ENCODE assay signal across 8 mouse cellular contexts in the genomic region with DNA sequence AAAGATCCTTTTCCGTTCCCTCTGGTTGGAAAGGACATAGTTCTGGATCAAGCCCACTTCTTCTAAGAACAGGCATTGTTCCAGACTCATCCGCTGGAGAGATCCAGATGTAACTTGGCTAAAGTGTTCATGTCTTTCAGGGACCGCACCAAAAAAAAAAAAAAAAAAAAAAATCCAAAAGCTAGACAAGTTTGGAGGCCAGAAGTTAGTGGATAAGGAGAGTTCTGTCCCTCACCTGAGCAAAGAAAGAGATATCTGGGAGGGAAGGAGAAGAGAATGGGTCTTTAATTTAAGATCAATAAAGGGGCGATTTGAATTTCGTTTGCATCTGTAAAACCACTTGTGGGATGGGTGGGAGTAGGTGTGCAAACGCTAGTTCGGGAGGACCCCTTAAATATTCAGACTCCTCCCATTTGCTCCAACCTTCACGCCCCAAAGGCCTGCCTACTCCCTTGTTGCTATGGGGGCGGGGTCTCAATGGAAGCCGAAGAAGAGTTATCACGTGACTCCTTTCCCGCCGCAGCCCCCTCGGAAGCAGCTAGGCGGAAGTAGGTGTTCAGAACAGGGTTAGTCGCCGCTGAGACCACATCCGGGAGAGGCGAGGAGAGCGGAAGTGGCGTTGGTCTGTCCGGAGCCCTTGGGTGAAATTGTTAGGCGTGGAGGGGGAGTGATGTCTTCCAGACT. TPM values are rescaled to one million over a fixed set of nuclear protein-coding genes. Genes with fewer than 3 reads are reported as not detected.
DNase-seq lines count a peak whose midpoint lies in the region; ATAC-seq and TF ChIP-seq lines count a peak whose summit lies in the region.

A gene (plus strand): TSS at position 554 of the 684 bp plus-strand sequence.

- H3K4me1 ChIP-seq in forebrain, embryonic 10.5 days, result peaks cover 22% of the 10 kb centered on the region
- H3K4me1 ChIP-seq in heart, embryonic 15.5 days (replicated peaks), result peaks cover 12% of the 10 kb centered on the region
- H3K4me1 ChIP-seq in liver, embryonic 14.5 days (replicated peaks; ENCODE audit: control insufficient read depth in 2 of 2, insufficient read depth in 2 of 2, low read length in 1 of 2), result peaks cover 0 to 10% of the 10 kb centered on the region in 2 experiments; a peak in 3 of 4 replicates
- H3K4me1 ChIP-seq in neural tube, embryonic 11.5 days (ENCODE audit: control insufficient read depth, insufficient read depth, low read length), result peaks cover 5% of the 10 kb centered on the region
- H3K4me1 ChIP-seq in stomach, postnatal 0 days (replicated peaks; ENCODE audit: control insufficient read depth, insufficient read depth), result no peaks in the 10 kb centered on the region; the same call in 1 of the 2 replicates

- no peaks in the 10 kb centered on the region for H3K9me3 ChIP-seq in forebrain, embryonic 10.5 days
- no peaks in the 10 kb centered on the region for H3K9me3 ChIP-seq in heart, embryonic 15.5 days (replicated peaks)
- no peaks in the 10 kb centered on the region for H3K9me3 ChIP-seq in liver, embryonic 14.5 days (ENCODE audit: control insufficient read depth, low read length)
- no peaks in the 10 kb centered on the region for H3K9me3 ChIP-seq in neural tube, embryonic 11.5 days (ENCODE audit: control insufficient read depth, low read length)
- no peaks in the 10 kb centered on the region for H3K9me3 ChIP-seq in stomach, postnatal 0 days (ENCODE audit: control insufficient read depth, low read length)

- H3K27me3 ChIP-seq in forebrain, embryonic 10.5 days (ENCODE audit: poor library complexity, severe bottlenecking), result no peaks in the 10 kb centered on the region
- H3K27me3 ChIP-seq in heart, embryonic 15.5 days, result no peaks in the 10 kb centered on the region
- no peaks in the 10 kb centered on the region for H3K27me3 ChIP-seq in liver, embryonic 14.5 days (ENCODE audit: control insufficient read depth, insufficient read depth, low read length)
- H3K27me3 ChIP-seq in neural tube, embryonic 11.5 days (ENCODE audit: control insufficient read depth, insufficient read depth, low read length), result no peaks in the 10 kb centered on the region
- H3K27me3 ChIP-seq in stomach, postnatal 0 days (ENCODE audit: control insufficient read depth, insufficient read depth, low read length), result no peaks in the 10 kb centered on the region

- TF ChIP-seq CTCF in liver, embryonic 14.5 days (IDR thresholded peaks at IDR 0.05; ENCODE audit: low read depth), result no peak; the same call in 1 of the 2 replicates
- no peak for TF ChIP-seq CTCF in stomach, postnatal 0 days (IDR thresholded peaks at IDR 0.05; ENCODE audit: low read depth)

- peak within 1 kb of the TSS; percentile 85 for H3K27ac ChIP-seq in forebrain, embryonic 10.5 days
- peak within 1 kb of the TSS; percentile 46 for H3K27ac ChIP-seq in heart, embryonic 15.5 days
- peak within 1 kb of the TSS; percentile 50 for H3K27ac ChIP-seq in liver, embryonic 14.5 days
- H3K27ac ChIP-seq in neural tube, embryonic 11.5 days (ENCODE audit: low read depth, low read length), result no peak within 1 kb of the TSS
- peak within 1 kb of the TSS; percentile 49 for H3K27ac ChIP-seq in stomach, postnatal 0 days (replicated peaks)

- H3K36me3 ChIP-seq in forebrain, embryonic 10.5 days (replicated peaks), result peaks cover 4% of the 10 kb centered on the region; the same call in 1 of the 2 replicates
- H3K36me3 ChIP-seq in heart, embryonic 15.5 days, result no peaks in the 10 kb centered on the region
- no peaks in the 10 kb centered on the region for H3K36me3 ChIP-seq in liver, embryonic 14.5 days (replicated peaks; ENCODE audit: control insufficient read depth, insufficient read depth, low read depth)
- H3K36me3 ChIP-seq in neural tube, embryonic 11.5 days (ENCODE audit: control insufficient read depth, insufficient read depth, low read length), result no peaks in the 10 kb centered on the region
- H3K36me3 ChIP-seq in stomach, postnatal 0 days (ENCODE audit: control insufficient read depth, insufficient read depth, low read length), result no peaks in the 10 kb centered on the region

- DNase-seq in CD8-positive naive resting alpha-beta T cell, adult 2 months (ENCODE audit: low read depth in 2 of 2, low spot score in 2 of 2), result peak; percentile 81 to 88
- DNase-seq in c-Kit-positive CD71-negative TER-119-negative erythroid progenitor cells, embryonic 14.5 days (ENCODE audit: low read depth), result peak; percentile 91
- DNase-seq in forebrain, embryonic 10.5 days (ENCODE audit: extremely low spot score, low spot score), result peak; percentile 97
- peak; percentile 96 to 98 for DNase-seq in kidney, postnatal 25 days
- peak; percentile 91 to 92 (median 92) for DNase-seq in liver, embryonic 14.5 days (ENCODE audit: low read depth in 3 of 3, low spot score in 3 of 3)
- DNase-seq in neural tube, embryonic 11.5 days (ENCODE audit: low spot score), result peak; percentile 95
- peak; percentile 94 for DNase-seq in stomach, postnatal 0 days (ENCODE audit: low spot score)

- 6% methylated on average over 23 of the region's 23 CpGs for WGBS in forebrain, embryonic 10.5 days
- WGBS in heart, embryonic 15.5 days, result 6% methylated on average over 23 of the region's 23 CpGs
- 8% methylated on average over 23 of the region's 23 CpGs for WGBS in liver, embryonic 14.5 days (ENCODE audit: insufficient replicate concordance)
- 7% methylated on average over 23 of the region's 23 CpGs for WGBS in neural tube, embryonic 11.5 days
- WGBS in stomach, postnatal 0 days, result 5% methylated on average over 23 of the region's 23 CpGs

- no peak for TF ChIP-seq EP300 in liver, embryonic 14.5 days (IDR thresholded peaks at IDR 0.05; ENCODE audit: low read depth)
- TF ChIP-seq EP300 in stomach, postnatal 0 days (optimal IDR thresholded peaks at IDR 0.05), result no peak

- peak; percentile 98 for ATAC-seq in heart, embryonic 15.5 days (replicated peaks; ENCODE audit: insufficient number of reproducible peaks, insufficient read depth, low FRiP score, low read depth)
- ATAC-seq in liver, embryonic 14.5 days (ENCODE audit: insufficient read depth), result peak; percentile 98
- peak; percentile 98 for ATAC-seq in neural tube, embryonic 11.5 days (ENCODE audit: insufficient read depth, low FRiP score, low TSS enrichment)
- peak; percentile 99 for ATAC-seq in stomach, postnatal 0 days (ENCODE audit: low FRiP score, low TSS enrichment)

- peak within 1 kb of the TSS; percentile 66 for H3K4me2 ChIP-seq in heart, embryonic 15.5 days
- H3K4me2 ChIP-seq in liver, embryonic 14.5 days (ENCODE audit: low read depth), result peak within 1 kb of the TSS; percentile 81
- peak within 1 kb of the TSS; percentile 77 for H3K4me2 ChIP-seq in neural tube, embryonic 11.5 days (ENCODE audit: low read depth)
- H3K4me2 ChIP-seq in stomach, postnatal 0 days (replicated peaks; ENCODE audit: low read depth), result peak within 1 kb of the TSS; percentile 63

- H3K9ac ChIP-seq in heart, embryonic 15.5 days, result peak within 1 kb of the TSS; percentile 50
- H3K9ac ChIP-seq in liver, embryonic 14.5 days (replicated peaks), result peak within 1 kb of the TSS; percentile 73
- H3K9ac ChIP-seq in neural tube, embryonic 11.5 days (ENCODE audit: low read length), result peak within 1 kb of the TSS; percentile 62
- H3K9ac ChIP-seq in stomach, postnatal 0 days (ENCODE audit: low read length), result peak within 1 kb of the TSS; percentile 61

- peak within 1 kb of the TSS; percentile 59 for H3K4me3 ChIP-seq in forebrain, embryonic 10.5 days
- H3K4me3 ChIP-seq in heart, embryonic 15.5 days, result peak within 1 kb of the TSS; percentile 55
- peak within 1 kb of the TSS; percentile 67 to 91 for H3K4me3 ChIP-seq in liver, embryonic 14.5 days (ENCODE audit: insufficient read depth in 1 of 2, low read depth in 2 of 2, low read length in 2 of 2)
- peak within 1 kb of the TSS; percentile 46 for H3K4me3 ChIP-seq in neural tube, embryonic 11.5 days (ENCODE audit: low read depth, low read length)
- peak within 1 kb of the TSS; percentile 54 for H3K4me3 ChIP-seq in stomach, postnatal 0 days (ENCODE audit: low read depth, low read length)

RNA-seq across cellular contexts. Expression of the gene that starts here (rescaled TPM):
- 78.9 and 82.9 TPM in 2 replicates for polyA plus RNA-seq in forebrain, embryonic 10.5 days (2016; fragmentation: Nextera tagmentation; extraction: Ambion mirVana)
- 33.1 and 41.8 TPM in 2 replicates for polyA plus RNA-seq in heart, embryonic 15.5 days (2015; fragmentation: Nextera tagmentation; extraction: Ambion mirVana)
- polyA plus RNA-seq in liver, embryonic 14.5 days (2012; rRNA removed), result 5.8 and 8.2 TPM in 2 replicates
- polyA plus RNA-seq in liver, embryonic 14.5 days (2014; fragmentation: Nextera tagmentation; extraction: Ambion mirVana), result 8.9 and 10.8 TPM in 2 replicates
- 72.2 and 77.5 TPM in 2 replicates for polyA plus RNA-seq in neural tube, embryonic 11.5 days (2014; fragmentation: Nextera tagmentation; extraction: Ambion mirVana)
- polyA plus RNA-seq in stomach, postnatal 0 days (2015; fragmentation: Nextera tagmentation; extraction: Ambion mirVana), result 13.3 and 15.7 TPM in 2 replicates
